Mouse (Mus musculus) midbrain, embryonic 13.5 days (tissue): ENCODE results near the gene Irf2. TPM values are rescaled to one million over a fixed set of nuclear protein-coding genes. Genes with fewer than 3 reads are reported as not detected.

ENCODE experiments used
- ATAC-seq: fragments of 200-750 bp; cut with Nextera tagmentation; 2 replicates; pipeline ENCODE4 v1.8.0; 2017; ENCODE audit warnings: mild to moderate bottlenecking, moderate TSS enrichment, moderate library complexity
- H3K27ac ChIP-seq: fragments of 300-500 bp; sonication (generic); 2 replicates; pipeline ENCODE4 v1.5.1; 2015; ENCODE audit warnings: inconsistent platforms, mild to moderate bottlenecking, moderate library complexity
- H3K27me3 ChIP-seq: fragments of 300-500 bp; sonication (generic); 2 replicates; pipeline ENCODE4 v1.6.1; 2015; ENCODE audit warnings: mild to moderate bottlenecking, inconsistent platforms
- H3K36me3 ChIP-seq: fragments of 300-500 bp; sonication (generic); 2 replicates; pipeline ENCODE4 v1.6.1; 2015; ENCODE audit warnings: mild to moderate bottlenecking, inconsistent platforms
- H3K4me1 ChIP-seq: fragments of 300-500 bp; sonication (generic); replicated peaks from 2 replicates; pipeline ENCODE4 v1.6.1; 2015; ENCODE audit warnings: inconsistent platforms
- H3K4me2 ChIP-seq: fragments of 300-500 bp; sonication (generic); replicated peaks from 2 replicates; pipeline ENCODE4 v1.6.1; 2015; ENCODE audit warnings: moderate library complexity, mild to moderate bottlenecking, inconsistent platforms
- H3K4me3 ChIP-seq: fragments of 300-500 bp; sonication (generic); replicated peaks from 2 replicates; pipeline ENCODE4 v1.5.1; 2015; ENCODE audit warnings: mild to moderate bottlenecking, inconsistent platforms
- H3K9ac ChIP-seq: fragments of 300-500 bp; sonication (generic); replicated peaks from 2 replicates; pipeline ENCODE4 v1.6.1; 2015; ENCODE audit warnings: mild to moderate bottlenecking, inconsistent platforms
- H3K9me3 ChIP-seq: fragments of 300-500 bp; sonication (generic); 2 replicates; pipeline ENCODE4 v1.6.1; 2016; ENCODE audit warnings: mild to moderate bottlenecking, inconsistent platforms
- WGBS: fragments of 180-500 bp; shearing (Covaris S2); methylation state at CpG from one replicate; pipeline ENCODE4 v1.1.7; 2015; 5-methylcytosine and 5-hydroxymethylcytosine counted together
- polyA plus RNA-seq: library from polyadenylated mRNA; unstranded; fragments of >200 nt; fragmentation: Nextera tagmentation; extraction: Ambion mirVana; gene quantifications from 2 replicates; pipeline ENCODE4 v1.2.1, GENCODE M21; 2015

Gene Irf2
- 8.1 and 9.8 TPM in 2 replicates for polyA plus RNA-seq

DNA sequence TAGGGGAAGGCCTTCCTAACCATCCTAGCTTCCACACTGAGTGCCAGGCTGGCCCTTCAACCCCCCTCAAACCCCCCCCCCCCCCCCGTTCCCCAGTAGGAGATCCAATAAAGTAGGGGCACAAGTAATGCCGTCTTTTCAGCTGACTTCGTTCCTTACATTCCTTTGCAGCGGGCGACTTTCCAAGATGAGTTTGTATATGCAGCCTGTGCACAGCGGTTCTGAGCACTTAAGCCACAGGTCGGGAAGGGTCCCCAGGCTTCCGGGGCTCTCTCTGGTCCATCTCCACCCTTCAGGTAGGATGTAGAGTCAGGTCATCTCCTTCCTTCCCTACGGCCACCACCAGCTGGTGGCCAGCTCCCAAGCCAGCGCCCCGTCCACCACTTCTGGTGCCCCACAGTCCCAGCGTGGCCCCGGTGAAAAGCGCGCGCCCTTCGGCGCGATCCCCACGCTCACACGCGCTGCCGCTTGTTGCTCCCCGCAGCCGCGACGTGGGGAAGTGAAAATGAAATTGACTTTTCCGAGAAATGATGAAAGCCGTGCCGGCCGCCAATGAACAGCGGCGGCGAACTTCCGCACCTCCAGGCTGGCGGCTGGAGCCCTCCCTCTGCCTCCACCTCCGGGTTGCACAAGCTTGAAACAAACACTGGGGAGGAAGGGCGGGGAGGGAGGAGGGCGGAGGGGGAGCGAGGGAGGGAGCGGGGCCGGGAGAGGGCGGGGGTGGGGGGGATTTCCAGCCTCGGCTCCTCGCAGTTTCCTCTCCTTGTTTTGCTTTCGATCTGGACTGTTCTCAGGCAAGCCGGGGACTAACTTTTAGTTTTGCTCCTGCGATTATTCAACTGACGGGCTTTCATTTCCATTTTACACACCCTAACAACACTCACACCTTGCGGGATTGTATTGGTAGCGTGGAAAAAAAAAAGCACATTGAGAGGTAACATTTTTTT is at the start of gene Irf2:
Gene Irf2 (plus strand): TSS at position 730 of the 947 bp plus-strand sequence.
- Histone ChIP-seq H3K27me3 (no peaks in the 10 kb centered on the region), H3K4me1 (peaks cover 15% of the 10 kb centered on the region), H3K4me3 (peak within 1 kb of the TSS; percentile 81), H3K9me3 (0 out of 2 replicates have a peak, but pooled peaks cover 6% of the 10 kb centered on the region), H3K4me2 (peak within 1 kb of the TSS; percentile 85), H3K36me3 (no peaks in the 10 kb centered on the region), H3K27ac (peak within 1 kb of the TSS; percentile 88), H3K9ac (peak within 1 kb of the TSS; percentile 96)
- peak; percentile 68 for ATAC-seq
- WGBS, result under 1% methylated on average over 50 of the region's 51 CpGs

DNA sequence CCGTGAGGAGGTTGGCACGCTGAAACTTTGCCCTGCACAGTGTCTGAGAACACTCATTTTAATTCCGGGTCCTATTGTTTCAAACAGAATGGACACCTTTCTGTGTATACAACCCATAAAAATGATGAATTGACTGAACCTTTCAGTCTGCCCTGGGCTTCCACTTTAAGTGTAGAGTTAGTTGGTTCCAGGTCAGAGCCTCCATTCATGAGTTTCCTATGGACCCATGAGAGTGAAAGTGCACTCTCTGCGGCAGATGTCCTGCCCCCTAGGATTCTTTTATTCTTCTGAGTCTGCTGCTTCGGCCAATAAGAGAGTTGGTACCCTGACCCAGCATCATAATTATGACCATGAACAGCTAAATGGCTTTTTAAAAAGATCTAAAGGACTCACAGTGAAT is 49.4 kb upstream of the Irf2 start:
- peaks cover 15% of the 10 kb centered on the region for H3K4me1 ChIP-seq
- H3K27me3 ChIP-seq, result no peaks in the 10 kb centered on the region
- ATAC-seq, result no peak
- H3K4me3 ChIP-seq, result no peak overlapping the region
- no peak overlapping the region for H3K9ac ChIP-seq
- no peak overlapping the region for H3K27ac ChIP-seq
- H3K4me2 ChIP-seq, result no peak overlapping the region
- no peaks in the 10 kb centered on the region for H3K9me3 ChIP-seq
- no peaks in the 10 kb centered on the region for H3K36me3 ChIP-seq
- 22% methylated on average over 5 of the region's 5 CpGs for WGBS

DNA sequence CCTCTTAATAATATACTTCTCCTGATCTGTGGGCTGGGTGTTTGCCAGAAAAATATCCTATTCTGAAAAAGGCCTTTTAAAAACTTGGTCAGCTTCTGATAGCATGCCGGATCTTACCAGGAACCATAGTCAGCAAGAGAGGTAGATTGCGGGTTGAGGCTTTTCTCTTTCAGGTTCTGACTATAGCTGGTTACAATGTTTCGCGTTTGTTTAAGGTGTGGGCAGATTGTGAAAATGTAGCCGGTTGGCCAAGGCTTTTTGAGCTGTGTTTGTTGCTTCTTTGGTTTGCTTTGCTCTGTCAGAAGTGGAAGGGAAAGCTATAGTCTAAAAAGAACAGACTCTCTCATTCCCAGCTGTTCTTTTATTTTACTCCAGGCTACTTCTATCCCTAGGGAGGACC is 49.0 kb upstream of the Irf2 start:
- Histone ChIP-seq H3K4me3 (no peak overlapping the region), H3K27me3 (no peaks in the 10 kb centered on the region), H3K4me2 (no peak overlapping the region), H3K4me1 (peaks cover 15% of the 10 kb centered on the region), H3K9me3 (no peaks in the 10 kb centered on the region), H3K27ac (no peak overlapping the region), H3K36me3 (no peaks in the 10 kb centered on the region), H3K9ac (no peak overlapping the region)
- ATAC-seq, result no peak
- 79% methylated on average over 5 of the region's 5 CpGs for WGBS

DNA sequence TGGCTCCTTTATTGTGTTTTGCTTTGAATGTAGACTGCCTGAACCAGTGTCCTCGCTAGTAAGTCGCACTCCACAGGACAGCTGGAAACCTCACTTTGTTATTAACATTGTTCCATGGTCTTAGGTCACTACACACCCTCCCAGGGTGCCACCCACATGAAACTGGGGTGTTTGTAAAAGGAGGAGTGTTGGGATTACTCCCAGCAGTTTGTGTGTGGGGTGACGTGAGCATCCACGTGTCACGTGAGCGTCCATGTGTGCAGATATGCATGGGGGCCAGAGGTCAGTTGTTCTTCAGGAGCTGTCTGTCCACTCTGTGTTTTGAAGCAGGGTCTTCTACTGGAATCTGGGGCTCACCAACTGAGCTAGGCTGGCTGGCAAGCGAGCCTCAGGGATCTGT is 48.2 kb upstream of the Irf2 start:
- WGBS, result 64% methylated on average over 7 of the region's 7 CpGs
- Histone ChIP-seq H3K36me3 (no peaks in the 10 kb centered on the region), H3K27ac (no peak overlapping the region), H3K4me2 (no peak overlapping the region), H3K4me3 (no peak overlapping the region), H3K4me1 (peaks cover 15% of the 10 kb centered on the region), H3K27me3 (no peaks in the 10 kb centered on the region), H3K9me3 (no peaks in the 10 kb centered on the region), H3K9ac (no peak overlapping the region)
- no peak for ATAC-seq

GRCm38 (mm10) chr8:46696256-46697041 is 43.1 kb upstream of the Irf2 start:
- H3K4me3 ChIP-seq, result no peak overlapping the region
- H3K9me3 ChIP-seq, result no peaks in the 10 kb centered on the region
- ATAC-seq, result no peak
- no peaks in the 10 kb centered on the region for H3K27me3 ChIP-seq
- no peak overlapping the region for H3K4me2 ChIP-seq
- H3K27ac ChIP-seq, result no peak overlapping the region
- WGBS, result 71% methylated on average over 15 of the region's 15 CpGs
- H3K36me3 ChIP-seq, result no peaks in the 10 kb centered on the region
- H3K9ac ChIP-seq, result no peak overlapping the region
- H3K4me1 ChIP-seq, result peaks cover 12% of the 10 kb centered on the region

DNA sequence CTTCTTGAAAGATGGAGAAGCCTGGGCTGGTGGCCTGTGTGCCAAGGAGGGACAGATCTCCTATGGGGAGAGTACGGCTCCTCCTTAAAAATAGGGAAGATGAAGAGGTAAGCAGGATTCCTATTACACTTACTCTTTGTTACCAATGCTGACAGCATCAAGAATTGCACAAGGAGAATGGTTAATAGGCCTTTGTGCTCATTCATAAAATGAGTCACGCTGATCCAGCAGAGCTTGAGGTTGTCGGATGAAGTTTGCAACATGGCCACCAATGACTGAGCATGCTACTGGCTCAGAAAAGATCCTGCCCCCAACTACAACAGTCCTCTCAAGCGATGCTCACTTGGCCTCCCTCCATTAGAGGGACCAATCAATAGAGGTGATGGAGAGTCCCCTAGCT is 42.0 kb upstream of the Irf2 start:
- no peak overlapping the region for H3K9ac ChIP-seq
- H3K4me1 ChIP-seq, result peaks cover 4% of the 10 kb centered on the region; the same call in 1 of the 2 replicates
- H3K27ac ChIP-seq, result no peak overlapping the region
- H3K4me2 ChIP-seq, result no peak overlapping the region
- no peaks in the 10 kb centered on the region for H3K27me3 ChIP-seq
- ATAC-seq, result no peak
- no peak overlapping the region for H3K4me3 ChIP-seq
- no peaks in the 10 kb centered on the region for H3K36me3 ChIP-seq
- H3K9me3 ChIP-seq, result no peaks in the 10 kb centered on the region
- 70% methylated on average over 4 of the region's 4 CpGs for WGBS

- 94% methylated on average over 5 of the region's 5 CpGs for WGBS
- Histone ChIP-seq H3K4me1 (no peaks in the 10 kb centered on the region), H3K27ac (no peak overlapping the region), H3K4me3 (no peak overlapping the region), H3K27me3 (no peaks in the 10 kb centered on the region), H3K9ac (no peak overlapping the region), H3K36me3 (no peaks in the 10 kb centered on the region), H3K4me2 (no peak overlapping the region), H3K9me3 (no peaks in the 10 kb centered on the region)
- ATAC-seq, result no peak
Observed at GRCm38 (mm10) chr8:46698162-46698561, 41.4 kb upstream of the Irf2 start.

GRCm38 (mm10) chr8:46705145-46705544 is 34.4 kb upstream of the Irf2 start:
- no peaks in the 10 kb centered on the region for H3K4me1 ChIP-seq
- no peaks in the 10 kb centered on the region for H3K36me3 ChIP-seq
- H3K27ac ChIP-seq, result no peak overlapping the region
- H3K27me3 ChIP-seq, result no peaks in the 10 kb centered on the region
- H3K4me2 ChIP-seq, result no peak overlapping the region
- 98% methylated on average over 2 of the region's 2 CpGs for WGBS
- 0 out of 2 replicates have a peak, but pooled peaks cover 3% of the 10 kb centered on the region for H3K9me3 ChIP-seq
- no peak overlapping the region for H3K9ac ChIP-seq
- no peak overlapping the region for H3K4me3 ChIP-seq
- ATAC-seq, result no peak

DNA sequence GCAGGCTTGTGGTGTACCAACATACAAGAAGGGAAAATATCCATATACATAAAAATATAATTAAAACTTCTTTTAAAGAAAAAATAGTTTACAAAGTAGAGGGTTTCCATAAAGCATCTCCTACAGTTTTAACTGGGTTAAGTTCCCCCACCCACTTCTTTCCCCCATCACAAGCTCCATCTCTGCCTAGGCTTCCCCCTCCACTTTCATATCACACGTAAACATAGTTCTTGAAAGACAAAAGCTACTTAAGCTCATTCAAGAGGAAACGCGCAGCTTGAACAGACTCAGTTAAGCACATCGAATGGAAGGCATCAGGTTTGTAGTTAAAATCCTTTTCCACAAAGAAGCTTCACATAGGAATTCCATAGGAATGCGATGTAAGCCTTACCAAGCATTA is 32.8 kb upstream of the Irf2 start:
- no peak for ATAC-seq
- Histone ChIP-seq H3K9ac (no peak overlapping the region), H3K4me3 (no peak overlapping the region), H3K9me3 (0 out of 2 replicates have a peak, but pooled peaks cover 3% of the 10 kb centered on the region), H3K36me3 (no peaks in the 10 kb centered on the region), H3K27me3 (no peaks in the 10 kb centered on the region), H3K27ac (no peak overlapping the region), H3K4me2 (no peak overlapping the region), H3K4me1 (no peaks in the 10 kb centered on the region)
- 55% methylated on average over 5 of the region's 5 CpGs for WGBS

GRCm38 (mm10) chr8:46709302-46709701 is 30.2 kb upstream of the Irf2 start:
- 87% methylated on average over 4 of the region's 4 CpGs for WGBS
- H3K27ac ChIP-seq, result no peak overlapping the region
- no peak overlapping the region for H3K4me3 ChIP-seq
- H3K36me3 ChIP-seq, result no peaks in the 10 kb centered on the region
- no peak overlapping the region for H3K4me2 ChIP-seq
- H3K9ac ChIP-seq, result no peak overlapping the region
- no peak for ATAC-seq
- no peaks in the 10 kb centered on the region for H3K27me3 ChIP-seq
- H3K9me3 ChIP-seq, result 0 out of 2 replicates have a peak, but pooled peaks cover 3% of the 10 kb centered on the region
- H3K4me1 ChIP-seq, result no peaks in the 10 kb centered on the region

DNA sequence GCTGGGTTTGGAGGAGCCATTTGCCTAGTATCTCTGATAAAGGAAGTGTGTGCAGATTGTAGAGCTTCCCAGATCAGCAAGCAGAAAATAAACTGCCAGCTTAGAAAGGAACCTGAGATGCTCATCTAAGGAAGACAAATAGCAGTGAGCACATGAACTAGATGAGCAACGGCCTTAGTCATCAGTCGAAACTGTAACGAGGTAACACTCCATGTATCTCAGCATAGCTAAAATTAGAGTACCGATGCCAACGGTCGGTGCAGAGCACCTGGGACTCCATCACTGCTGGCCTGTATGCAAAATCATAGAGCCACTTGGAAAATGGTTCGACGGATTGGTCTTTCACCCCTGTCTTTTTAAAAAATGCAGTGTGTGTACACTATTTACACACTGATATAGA is 29.2 kb upstream of the Irf2 start:
- H3K4me3 ChIP-seq, result no peak overlapping the region
- WGBS, result 92% methylated on average over 8 of the region's 8 CpGs
- ATAC-seq, result no peak
- no peaks in the 10 kb centered on the region for H3K27me3 ChIP-seq
- H3K4me1 ChIP-seq, result no peaks in the 10 kb centered on the region
- H3K27ac ChIP-seq, result no peak overlapping the region
- 0 out of 2 replicates have a peak, but pooled peaks cover 3% of the 10 kb centered on the region for H3K9me3 ChIP-seq
- H3K4me2 ChIP-seq, result no peak overlapping the region
- H3K9ac ChIP-seq, result no peak overlapping the region
- H3K36me3 ChIP-seq, result no peaks in the 10 kb centered on the region

DNA sequence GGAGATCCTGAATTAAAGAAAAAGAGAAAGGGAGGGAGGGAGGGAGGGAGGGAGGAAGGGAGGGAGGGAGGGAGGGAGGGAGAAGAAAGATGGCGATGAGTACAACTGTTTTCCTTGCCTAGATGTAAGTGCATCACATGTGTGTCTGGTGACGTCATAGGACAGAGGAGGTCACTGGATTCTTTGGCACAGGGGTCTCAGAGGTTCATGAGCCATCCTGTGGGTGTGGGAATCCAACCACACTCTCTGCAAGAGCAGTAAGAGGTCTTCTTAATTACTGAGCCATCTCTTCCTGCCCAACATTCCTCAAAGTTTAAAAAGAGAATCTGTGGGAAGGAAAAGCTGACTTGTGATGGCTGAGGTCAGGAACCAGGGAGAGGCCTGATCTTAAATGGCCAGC is 28.0 kb upstream of the Irf2 start:
- H3K4me1 ChIP-seq, result 0 out of 2 replicates have a peak, but pooled peaks cover 4% of the 10 kb centered on the region
- no peak for ATAC-seq
- no peaks in the 10 kb centered on the region for H3K36me3 ChIP-seq
- H3K4me3 ChIP-seq, result no peak overlapping the region
- no peaks in the 10 kb centered on the region for H3K9me3 ChIP-seq
- no peaks in the 10 kb centered on the region for H3K27me3 ChIP-seq
- no peak overlapping the region for H3K4me2 ChIP-seq
- H3K27ac ChIP-seq, result no peak overlapping the region
- H3K9ac ChIP-seq, result no peak overlapping the region
- 94% methylated on average over 2 of the region's 2 CpGs for WGBS
